Mouse (Mus musculus) erythroblast, embryonic 14.5 days (primary cell): ENCODE data around the gene Stmn1.

Experiments used
- GATA1 ChIP-seq: IDR thresholded peaks from 2 replicates; pipeline ENCODE4 v1.6.1; 2012; ENCODE audit warnings: low read length, inconsistent platforms, mixed read lengths
- TAL1 ChIP-seq: IDR thresholded peaks from 3 replicates; pipeline ENCODE4 v1.6.1; 2012; ENCODE audit warnings: low read length, inconsistent platforms, mixed read lengths

DNA sequence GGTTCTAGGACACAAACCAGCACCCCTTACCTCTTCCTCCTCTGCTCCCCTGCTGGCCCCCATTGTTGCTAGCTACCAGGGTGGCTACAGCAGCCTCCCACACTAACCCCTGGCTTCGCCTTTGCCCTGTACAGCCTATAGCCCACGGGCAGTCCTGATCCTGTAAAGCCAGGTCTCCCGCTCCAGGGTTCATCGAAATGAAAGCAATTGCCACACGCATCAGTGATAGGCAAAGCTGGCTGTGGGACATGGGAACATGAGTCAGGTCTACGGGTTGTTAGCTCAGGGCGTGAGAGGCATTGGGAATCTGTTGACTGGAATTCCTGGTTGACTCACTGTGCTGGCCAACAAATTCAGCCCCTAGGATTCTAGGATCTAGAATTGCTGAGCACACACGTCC lies 14.3 kb downstream of the Stmn1 start:
- no peak for TF ChIP-seq TAL1
- TF ChIP-seq GATA1: no peak
